Mouse (Mus musculus) gonadal fat pad, adult 2 months (tissue): ENCODE measurements around the gene Cabin1. TPM values are rescaled to one million over a fixed set of nuclear protein-coding genes. Genes with fewer than 3 reads are reported as not detected.

ENCODE experiments used
- DNase-seq: peaks from one replicate; pipeline ENCODE4 v3.0.0-alpha.2; 2012; ENCODE audit warnings: low read depth
- polyA plus RNA-seq: library from polyadenylated mRNA; depleted of rRNA; stranded (reverse); fragments of >200 nt; gene quantifications from 2 replicates; pipeline ENCODE4 v1.2.3, GENCODE M21; 2012

The Cabin1 gene
- polyA plus RNA-seq, 1 experiment = 33.0 TPM

DNA sequence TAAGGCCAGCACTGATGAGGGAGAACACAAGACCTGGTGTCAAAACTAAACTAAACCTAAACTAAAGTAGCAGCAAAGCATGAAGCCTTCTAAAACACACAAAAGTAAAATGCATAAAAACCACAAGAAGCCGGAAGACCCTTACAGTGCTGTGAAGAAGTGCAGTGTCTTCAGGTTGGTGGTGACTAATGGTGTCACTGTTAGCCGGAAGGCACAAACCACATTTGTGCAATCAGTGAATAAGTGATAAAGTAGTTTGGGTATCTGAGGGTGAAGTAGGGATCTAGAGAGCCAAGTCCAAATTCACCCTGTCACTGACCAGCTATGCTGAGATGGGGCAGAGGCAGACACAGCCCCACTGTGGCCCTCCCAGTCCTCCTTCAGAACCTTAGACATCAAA is 61.6 kb downstream of the Cabin1 start:
- no peak for DNase-seq

DNA sequence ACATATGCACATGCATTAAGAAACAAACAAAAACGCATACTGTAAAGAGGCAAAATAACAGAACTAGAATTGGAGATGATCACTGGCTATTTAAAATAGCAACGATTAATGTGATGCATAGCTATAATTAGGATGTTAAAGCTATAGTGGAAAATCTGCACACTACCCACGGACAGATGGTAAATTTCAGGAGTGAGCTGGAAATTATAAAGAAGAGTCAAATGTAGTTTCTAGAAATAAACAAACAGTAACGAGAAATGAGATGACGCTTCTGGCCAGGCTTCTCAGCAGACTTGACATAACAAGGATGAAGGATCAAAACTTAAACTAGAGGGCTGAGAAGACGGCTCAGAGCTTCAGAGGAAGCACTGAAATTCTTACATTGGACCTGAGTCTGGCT is 62.9 kb downstream of the Cabin1 start:
- no peak for DNase-seq

DNA sequence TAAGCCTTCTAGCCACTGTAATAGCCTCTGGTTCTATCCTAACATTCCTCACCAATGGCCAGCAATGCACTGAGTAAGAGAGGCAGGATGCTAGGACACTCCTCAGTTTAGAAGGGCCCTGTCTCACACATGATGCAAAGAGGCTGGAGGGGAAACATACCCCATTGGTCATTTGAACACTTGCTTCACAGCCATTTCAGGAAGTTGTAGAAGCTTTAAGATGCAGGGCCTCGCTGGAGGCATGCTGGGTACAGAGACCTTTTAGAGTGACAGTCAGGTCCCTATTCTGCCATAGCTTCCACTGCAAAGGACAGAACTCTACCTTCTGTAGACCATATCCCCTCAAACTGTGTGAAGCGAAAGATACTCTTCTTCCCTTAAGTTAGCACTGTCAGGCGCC is 66.4 kb downstream of the Cabin1 start:
- no peak for DNase-seq

DNA sequence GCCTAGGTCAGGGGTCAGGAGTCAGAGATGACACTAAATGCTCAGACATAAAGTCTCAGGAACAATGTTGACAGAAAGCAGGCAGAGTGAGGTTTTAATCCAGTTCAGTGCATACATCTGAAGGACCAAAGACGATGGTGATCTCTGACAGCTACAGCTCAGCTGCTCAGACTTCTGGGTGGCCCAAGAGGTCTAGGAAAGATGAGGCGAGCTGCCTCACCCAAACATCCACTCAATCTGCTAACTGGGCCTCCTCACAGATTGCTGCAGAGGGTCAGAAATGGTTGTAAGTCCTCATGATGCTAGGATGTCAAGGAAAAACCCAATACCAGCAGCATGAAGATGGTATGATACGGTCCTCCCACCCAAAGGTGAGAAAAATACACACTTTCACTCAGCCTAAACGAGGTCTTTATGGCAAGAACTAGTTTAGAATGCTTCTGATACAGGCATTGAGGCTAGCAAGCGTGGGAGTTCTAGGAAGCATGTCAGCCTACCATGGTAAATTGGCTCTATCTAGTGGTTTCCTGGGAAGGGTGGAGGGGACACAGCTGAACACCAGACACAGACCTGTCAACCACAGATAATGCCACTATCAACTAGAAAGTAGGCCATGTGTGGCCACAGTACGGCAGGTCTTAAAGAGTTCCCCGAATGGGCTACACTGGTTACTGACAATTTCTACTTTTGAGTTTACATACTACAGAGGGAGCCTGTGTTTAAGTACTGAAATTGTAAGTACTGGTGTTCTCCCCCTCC is 67.4 kb downstream of the Cabin1 start:
- no peak for DNase-seq

DNA sequence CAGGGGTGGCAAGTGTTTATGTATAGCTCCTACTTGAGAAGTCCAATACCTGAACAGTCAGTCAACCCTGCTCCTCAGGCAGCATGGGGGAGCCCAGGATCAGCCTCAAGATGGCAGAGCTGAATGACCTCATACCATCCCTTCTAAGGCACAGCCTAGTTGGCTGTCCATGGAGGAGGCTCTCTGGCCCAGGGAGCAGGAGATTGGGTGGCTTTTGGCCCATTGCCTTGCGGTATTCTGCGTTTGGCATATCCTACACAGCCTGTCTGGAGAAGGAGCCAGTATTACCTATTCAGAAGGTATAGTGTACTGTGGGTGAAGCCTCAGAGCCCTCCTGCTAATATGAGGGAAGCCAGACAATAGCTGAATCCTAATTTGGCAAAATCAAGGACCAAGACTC is 68.6 kb downstream of the Cabin1 start:
- no peak for DNase-seq

DNA sequence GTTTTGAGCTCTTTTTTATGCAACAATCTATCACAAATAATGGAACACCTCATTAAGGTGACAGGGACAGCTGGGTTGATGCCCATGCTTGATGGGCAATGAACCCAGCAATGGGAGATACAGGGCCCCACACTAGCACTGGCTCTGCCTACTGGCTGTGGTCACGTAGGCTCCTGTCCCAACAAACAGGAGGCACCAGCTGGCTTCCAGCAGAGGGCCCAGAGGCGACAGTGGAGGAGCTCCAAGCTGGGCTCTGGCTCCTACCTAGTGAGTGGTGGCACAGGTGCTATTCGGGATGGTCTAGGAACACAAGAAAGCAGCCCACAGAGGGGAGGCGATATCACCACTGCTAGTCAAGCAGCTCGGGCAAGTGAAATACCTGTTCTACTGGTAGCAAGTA is 69.1 kb downstream of the Cabin1 start:
- DNase-seq = no peak

DNA sequence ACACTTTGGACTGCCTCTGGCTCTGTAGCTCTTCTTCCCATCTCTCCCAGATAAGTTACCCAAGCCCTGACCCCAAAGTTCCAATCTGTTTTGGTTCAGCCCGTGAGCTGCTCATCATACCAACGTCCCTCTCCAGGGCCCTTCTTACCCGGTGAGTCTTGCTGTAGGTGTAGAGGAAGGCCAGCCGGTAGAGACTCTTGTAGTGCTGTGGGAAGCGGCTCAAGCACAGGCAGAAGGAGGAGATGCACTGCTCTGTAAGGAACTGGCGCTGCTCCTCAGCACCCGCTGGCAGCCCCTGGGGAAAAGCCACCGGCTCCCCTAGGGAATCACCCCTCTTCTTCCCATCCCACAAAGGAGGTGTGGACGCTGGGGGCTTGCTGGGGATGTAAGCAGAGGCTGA is 69.6 kb downstream of the Cabin1 start:
- DNase-seq = no peak

DNA sequence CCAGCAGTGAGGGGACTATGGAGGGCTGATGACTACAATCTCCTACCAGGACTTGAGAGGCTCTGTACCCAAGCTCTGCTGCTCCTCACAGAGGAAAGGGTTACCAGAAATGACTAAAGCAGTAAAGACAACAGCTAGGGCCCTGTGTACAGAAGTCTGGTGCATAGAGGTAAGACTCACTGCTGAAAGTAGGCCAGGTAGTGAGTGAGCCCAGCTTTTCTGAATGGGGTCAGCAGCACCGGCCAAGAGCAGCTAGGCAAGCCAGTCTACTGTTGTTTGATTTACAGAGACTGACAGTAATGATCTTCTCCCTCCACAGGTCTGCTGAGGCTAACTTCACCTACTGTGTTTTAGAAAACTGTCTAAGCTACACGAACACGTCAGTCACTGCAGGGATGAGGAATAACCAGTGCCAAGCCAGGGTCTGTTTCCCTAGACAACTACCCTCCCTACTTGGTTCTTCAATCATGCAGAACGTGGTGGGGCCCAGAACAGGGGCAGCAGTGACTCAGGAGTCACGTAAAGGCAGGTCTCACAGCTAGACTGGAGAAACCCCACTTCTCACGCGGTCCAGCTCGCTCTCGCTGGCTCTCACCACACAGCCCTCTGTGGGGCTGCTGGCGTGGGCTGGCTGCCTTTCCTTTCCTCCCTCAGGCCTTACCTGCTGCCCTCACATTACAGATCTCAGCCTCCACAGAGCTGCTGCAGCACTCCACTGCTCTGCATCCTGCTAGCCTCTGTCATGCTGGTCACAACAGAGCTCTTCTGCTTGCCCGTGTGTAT is 70.5 kb downstream of the Cabin1 start:
- DNase-seq = no peak

DNA sequence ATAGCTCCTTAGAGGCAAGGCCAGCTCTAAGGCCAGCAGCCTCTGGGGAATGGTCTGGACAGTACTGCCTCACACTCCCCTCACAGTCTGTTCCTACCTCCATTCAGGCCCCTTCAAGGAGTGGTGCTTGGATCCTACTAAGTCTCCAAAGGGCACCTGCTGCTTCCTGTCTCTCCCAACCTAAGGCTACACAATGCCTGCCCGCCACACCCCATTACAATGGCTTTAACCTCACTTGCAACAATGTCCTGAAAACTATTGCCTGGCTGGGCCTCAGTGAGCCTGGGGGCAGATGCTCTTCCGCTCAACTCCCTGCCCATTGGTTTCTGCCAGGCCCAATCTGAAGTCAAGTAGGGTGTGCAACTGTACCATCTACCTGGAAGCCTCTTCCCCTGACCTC is 75.5 kb downstream of the Cabin1 start:
- no peak for DNase-seq

DNA sequence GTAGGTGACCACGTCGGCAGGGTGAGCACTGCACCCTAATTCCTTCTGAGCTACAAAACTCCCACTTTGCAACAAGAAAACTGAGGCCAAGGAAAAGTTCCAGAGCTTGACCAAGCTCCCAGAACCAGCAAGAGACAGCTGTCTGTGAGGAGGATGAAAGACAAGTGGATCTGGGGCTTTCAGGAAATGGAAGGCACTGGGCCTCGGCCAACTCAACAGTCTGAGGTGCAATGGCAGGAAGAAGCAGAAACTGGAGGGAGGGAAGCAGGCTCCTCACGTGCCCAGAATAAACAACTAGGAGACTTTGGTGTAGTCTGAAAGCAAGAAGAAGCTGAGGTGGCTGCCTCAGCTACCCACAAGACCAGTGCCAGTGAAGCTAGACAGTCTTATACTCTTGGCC is 77.4 kb downstream of the Cabin1 start:
- no peak for DNase-seq

DNA sequence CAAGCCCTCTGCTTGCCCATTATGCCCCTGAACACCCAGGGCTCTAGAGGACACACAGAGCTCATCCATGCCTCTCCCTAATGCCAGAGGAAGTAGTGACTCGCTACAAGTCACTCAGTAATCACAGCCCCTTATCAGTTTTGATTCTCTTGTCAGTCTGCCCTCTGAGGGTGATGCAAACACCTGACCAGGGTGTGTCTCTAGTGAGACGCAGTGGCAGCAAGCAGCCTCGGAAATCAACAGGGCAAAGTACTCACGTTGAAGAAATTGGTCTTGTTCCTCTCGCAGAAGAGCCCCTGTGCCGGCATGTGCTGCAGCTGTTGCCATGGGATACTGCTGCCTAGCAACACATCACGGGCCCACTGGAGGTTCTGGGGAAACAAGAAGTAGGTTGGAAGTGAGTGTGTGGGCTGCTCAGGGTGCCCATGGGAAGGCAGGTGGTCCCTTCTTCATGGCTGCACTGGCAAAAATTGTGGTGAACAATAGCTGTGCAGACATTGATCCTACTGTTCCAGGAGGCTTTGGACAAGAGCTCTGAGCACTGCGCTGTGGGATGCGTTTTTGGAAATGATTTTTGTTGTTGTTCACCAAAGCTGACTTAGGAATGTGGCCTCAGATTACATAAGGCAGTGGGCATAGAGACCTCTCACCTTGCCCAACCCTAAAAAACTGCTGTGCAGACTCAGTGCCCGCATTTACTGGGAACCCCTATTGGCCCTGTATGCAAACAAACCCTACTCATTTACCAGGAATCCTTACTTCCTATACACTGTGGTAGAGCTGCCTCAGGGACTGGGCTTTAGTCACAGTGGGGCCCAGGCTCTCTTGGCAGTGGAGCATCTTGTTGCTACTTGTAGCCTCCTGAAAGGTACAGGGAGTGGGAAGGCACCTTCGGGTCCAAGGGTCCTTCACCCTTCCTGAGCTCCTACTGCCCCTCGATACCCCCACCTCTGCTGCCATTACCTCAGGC is 79.8 kb downstream of the Cabin1 start:
- no peak for DNase-seq

DNA sequence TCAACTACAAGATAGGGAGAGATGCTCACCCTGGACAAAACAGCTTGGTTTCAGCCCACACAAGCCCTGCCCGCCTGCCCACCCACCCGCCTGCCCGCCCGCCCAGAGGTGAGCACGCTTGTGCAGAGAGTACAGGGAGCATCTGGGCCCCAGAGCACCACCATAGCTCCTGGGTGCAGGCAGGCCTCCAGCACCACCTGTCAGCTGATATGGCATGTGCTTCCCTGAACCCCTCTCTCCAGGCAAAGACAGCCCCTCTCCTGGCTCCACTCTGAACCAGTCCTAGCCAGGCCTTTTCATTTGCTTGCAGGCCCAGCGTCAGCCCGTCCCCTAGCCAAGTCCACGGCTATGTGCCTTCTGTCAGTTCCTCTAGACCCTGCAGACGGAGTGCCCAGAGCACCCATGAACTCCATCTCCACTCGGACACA is 83.6 kb downstream of the Cabin1 start:
- no peak for DNase-seq

DNA sequence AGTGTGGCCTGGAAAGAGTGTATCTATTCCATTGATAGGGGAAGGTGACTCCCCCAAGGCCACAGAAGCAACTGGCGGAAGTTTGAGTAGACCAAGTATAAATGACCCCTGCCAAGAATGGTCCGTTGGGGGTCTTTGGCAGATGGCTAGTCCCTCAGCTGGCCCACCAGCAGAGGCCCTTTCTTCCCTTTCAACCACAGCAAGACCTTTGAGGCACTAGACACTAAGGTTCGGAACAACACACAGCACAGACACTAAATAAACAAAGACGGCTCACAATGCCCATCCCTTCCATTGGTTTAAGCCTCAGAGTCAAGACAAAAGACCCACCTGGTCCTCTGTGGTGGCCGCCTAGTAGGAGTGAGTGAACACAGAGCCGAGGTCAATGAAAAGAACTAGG is 84.9 kb downstream of the Cabin1 start:
- no peak for DNase-seq

DNA sequence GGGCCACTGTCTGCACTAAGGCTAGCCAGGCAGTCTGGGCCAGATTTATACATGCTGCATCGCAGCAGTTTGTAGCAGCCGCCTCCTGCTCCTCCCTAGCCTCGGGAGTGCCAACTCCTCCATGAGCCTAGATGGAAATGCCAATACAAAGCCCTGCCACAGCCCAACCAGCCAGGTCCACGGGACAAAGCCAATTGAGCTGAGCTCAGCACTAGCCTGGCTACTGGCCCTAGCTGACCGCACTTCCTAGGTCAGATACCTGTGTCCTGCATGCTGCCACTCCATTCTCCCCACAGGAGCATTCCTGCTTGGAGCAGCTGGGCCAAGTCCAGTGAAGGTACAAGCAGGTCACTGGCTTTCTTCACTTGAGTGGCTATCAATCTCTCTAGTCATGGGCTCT is 86.2 kb downstream of the Cabin1 start:
- DNase-seq = no peak

DNA sequence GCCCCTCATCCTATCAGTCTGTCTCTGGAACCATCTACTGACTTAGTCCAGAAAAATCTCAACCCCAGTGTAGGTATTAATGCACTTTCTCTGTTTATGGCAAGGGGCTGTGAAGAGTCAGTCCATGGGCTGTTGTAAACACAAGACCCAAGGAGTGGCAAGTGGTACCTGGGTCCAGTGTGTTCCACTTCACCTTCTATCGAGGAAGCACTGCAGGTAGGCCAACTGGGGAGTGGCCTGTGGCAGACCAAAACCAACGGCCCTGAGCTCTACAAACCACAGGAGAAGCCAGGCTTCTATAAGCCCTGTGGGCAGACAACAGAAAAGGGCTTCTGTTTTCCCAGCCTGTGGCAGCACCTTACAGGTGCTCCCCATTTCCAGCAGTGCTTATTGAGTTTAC is 86.6 kb downstream of the Cabin1 start:
- DNase-seq = no peak

DNA sequence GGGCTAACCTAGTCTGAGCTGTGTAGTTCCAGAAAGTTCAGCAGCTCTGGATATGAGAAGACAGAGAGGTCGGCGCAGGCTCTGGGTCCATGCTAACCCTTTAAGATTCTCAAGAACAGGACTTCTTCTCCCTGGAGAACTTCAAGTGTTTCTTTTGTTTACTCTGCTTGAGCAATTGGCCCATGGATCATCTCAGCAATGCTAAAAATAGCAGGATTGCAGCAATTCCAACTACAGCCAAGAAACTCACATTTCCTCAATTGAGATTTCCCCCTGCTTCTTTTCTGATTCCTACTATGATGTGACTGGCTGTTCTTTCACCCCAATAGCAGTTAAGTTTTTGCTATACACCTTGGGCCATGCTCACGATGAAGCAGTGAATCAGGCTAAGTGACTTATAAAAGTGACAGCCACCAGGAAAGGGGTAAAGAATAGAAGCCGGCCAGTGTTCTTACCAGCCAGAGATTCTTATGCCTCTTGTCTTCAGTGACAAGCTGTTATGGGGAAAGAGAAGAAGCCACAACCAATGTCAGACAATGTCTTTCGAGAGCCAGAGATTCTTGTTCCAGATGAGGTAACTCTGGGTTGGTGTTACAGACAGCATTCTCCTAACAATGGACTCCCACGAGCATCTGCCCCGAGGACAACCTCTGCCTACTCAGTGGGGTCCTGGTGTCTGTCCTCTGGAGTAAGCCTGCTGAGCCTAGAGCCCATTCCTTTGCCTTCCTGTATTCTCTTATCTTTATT is 87.1 kb downstream of the Cabin1 start:
- no peak for DNase-seq

DNA sequence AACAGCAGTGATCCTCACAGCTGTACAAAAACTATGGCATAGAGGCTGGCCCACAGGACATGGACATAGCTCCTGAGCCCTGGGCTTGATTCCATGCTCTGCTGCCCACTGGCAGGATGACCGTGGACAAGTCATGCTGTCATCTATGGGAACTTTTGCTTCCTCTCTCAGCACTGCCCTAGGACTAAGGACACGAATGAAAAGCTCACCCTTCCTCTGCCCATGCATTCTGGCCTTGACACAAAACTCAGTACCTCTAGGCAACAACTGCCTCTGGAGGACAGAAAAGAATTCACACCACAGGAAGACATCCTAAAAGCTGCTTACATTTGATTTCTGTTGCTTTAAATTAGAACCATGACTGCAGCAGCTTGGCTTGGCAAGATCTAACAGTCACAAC is 87.9 kb downstream of the Cabin1 start:
- no peak for DNase-seq

DNA sequence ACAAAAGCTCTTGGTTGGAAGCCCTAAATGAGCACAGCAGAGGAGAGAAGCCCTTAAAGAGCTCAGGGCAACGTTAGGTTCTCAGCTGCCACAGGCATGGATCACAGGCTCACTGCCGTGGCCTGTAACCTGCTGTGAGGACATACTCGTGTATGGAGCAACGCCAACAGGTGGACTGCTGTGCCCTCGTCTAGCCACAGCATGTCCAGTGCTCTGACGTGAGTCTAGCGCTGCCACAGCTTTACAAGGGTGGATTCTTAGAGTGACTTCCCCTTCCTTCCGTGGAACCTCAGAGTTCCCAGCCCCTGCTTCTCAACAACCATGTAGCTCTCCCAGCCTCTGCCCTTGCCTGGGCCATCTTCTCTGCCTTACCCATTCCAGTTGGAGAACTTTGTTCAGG is 88.5 kb downstream of the Cabin1 start:
- no peak for DNase-seq

DNA sequence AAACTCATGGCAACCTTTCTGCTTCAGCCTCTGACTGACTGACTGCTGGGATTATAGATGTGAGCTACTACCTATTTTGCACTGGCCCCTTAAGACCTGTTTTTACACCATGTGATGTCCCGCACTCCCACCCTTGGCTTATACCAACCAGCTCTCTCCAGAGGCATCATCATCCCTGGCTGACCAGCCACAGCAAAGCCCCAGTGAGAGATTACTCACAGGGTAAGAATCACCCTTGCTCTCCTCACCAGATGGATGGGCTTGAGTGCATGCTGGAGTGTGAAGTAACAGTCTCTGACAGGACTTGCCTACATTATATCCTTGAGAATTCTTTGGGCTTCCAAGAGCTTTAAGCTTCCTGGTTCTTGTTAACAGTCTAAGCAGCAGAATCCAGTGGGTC is 94.2 kb downstream of the Cabin1 start:
- no peak for DNase-seq

DNA sequence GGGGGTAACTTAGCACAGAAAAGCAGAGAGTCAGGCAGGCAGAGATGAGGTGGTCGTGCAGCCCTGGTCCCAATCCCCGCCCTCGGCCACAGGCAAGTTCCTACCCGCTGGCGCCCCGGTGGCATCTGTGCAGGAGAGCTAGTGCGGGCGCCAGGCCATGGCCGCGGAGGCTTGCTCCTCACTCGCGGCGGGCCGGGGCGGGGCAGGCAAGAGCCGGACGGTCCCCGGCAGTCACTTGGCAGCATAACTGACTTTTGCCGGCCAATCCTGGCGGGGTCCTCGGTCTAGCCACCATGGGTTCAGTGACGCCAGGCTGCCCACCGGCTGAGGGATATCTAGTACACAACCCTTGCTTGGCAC is 96.2 kb downstream of the Cabin1 start:
- DNase-seq = no peak

DNA sequence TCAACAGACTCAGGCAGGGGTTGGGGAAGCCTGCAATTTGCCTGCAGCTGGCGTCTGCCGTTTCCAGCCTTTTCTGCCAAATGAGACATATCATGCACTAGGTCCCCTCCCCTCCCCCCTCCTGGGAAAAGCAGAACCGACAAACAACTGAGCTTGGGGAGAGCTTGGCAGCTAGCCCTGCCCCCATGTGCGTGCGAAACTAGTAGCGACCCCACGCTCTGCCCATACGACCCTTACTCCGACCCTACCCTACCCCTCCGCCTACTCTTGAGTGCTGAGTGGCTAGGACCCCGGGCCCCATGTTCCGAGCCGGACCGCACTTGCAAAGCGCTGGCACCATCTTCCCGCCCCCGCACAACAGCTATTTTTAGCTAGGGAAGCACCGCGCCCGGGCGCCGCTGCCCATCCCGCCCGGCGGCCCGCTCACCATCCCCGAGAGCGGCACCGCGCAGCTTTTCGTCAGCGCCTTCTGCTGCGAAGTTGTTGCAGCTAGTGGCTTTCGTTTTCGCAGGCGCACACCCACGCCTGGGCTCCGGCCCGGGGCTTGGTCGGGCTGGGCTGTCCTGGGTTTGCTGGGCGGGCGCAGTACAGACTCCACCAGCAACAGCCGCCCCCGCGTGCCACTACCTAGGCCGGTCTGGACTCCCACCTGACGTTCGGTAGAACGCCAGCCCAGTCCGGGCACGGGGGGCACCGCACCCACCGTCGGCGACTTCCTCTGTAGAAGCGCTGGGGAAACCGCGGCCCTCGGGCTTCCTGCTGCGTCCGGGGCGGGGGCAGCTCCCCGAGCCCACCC is 96.8 kb downstream of the Cabin1 start:
- DNase-seq = no peak
